Mouse (Mus musculus) frontal cortex, adult 2 months (tissue): ENCODE results near the gene Dph3. TPM values are rescaled to one million over a fixed set of nuclear protein-coding genes. Genes with fewer than 3 reads are reported as not detected.
"Not testable (repeated sequence)": the region's sequence is repeated elsewhere in the genome, so short reads cannot be mapped to it uniquely, and the experiment has no call there.

ENCODE experiments used
- DNase-seq, 2 experiments: peaks; one replicate each; pipeline ENCODE4 v3.0.0; 2022; ENCODE audit warnings: low spot score in 1 of 2; ENCODE audit errors: extremely low spot score in 1 of 2
- polyA plus RNA-seq: library from polyadenylated mRNA; depleted of rRNA; stranded (reverse); fragments of >200 nt; gene quantifications from 2 replicates; pipeline ENCODE4 v1.2.3, GENCODE M21; 2012; rRNA removed

Gene Dph3
- polyA plus RNA-seq: 35.4 and 39.4 TPM in 2 replicates

GRCm38 (mm10) chr14:32085486-32086201 is at the start of gene Dph3:
Gene Dph3 (minus strand): TSS chr14:32085729.
- peak; percentile 98 to 99 for DNase-seq

GRCm38 (mm10) chr14:32134293-32134692 is 48.8 kb upstream of the Dph3 start:
- no peak for DNase-seq

DNA sequence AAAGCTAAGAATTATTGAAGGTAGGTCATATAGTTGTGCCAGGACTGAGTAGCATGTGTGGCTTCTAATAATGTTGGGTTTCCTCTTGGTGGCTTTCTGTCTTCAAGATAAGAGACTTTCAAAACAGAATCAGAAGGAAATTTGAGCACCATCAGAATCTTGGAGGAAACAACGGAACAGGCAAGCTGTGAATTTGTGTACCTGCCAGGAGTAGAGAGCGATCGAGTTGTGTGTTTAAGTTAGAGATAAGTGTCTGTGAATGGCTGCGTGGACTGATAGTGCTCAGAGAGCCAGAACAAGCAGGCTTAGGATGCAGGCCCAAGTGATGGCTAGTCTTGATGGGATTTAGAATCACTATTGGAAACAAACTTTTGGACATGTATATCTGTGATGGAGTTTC is 46.3 kb upstream of the Dph3 start:
- no peak for DNase-seq

DNA sequence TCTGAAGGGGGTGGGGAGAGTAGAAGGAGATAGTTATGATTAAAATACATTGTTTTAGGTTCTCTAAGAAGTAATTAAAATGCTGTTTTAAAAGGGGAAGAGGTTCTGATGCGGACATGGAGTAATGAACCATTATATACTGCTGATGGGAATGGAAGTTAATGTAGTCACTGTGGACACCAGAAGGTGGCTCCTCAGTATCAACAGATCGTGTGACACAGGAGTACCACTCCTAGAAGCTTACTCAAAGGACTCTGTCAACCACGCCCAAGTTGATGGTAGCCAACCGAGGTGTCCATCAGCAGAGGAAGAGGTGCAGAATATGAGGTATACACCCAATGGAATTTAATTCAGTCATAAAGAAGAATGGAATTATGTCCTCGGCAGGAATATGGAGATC is 42.9 kb upstream of the Dph3 start:
- no peak for DNase-seq

GRCm38 (mm10) chr14:32125256-32125655 is 39.7 kb upstream of the Dph3 start:
- not testable (repeated sequence) for DNase-seq

- no peak for DNase-seq
Measured at GRCm38 (mm10) chr14:32124261-32124660, 38.7 kb upstream of the Dph3 start.

DNA sequence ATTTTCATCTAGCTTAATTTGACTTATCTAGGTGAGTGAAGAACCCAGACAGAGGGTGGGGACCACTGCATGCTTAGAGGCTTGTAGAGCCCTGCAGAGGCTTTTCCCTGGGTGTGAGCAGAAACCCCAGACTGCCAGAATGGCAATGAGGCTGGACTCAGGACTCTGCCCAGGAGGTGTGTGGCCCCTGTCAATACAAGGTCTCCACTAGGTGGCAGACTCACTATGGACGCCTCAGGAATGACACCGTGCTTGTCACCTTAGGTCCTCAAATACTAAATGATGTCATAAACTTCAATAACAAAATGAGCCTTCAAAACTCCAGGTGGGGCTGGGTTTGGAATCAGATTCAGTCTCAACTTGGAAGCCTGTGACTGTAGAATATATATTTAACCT is 36.4 kb upstream of the Dph3 start:
- DNase-seq: no peak

GRCm38 (mm10) chr14:32120940-32121919 is 35.7 kb upstream of the Dph3 start:
- DNase-seq: no peak

- not testable (repeated sequence) for DNase-seq
Measured at GRCm38 (mm10) chr14:32112124-32112523, 26.6 kb upstream of the Dph3 start.

GRCm38 (mm10) chr14:32106911-32107310 is 21.4 kb upstream of the Dph3 start:
- no peak for DNase-seq

GRCm38 (mm10) chr14:32105663-32106062 is 20.1 kb upstream of the Dph3 start:
- no peak for DNase-seq

DNA sequence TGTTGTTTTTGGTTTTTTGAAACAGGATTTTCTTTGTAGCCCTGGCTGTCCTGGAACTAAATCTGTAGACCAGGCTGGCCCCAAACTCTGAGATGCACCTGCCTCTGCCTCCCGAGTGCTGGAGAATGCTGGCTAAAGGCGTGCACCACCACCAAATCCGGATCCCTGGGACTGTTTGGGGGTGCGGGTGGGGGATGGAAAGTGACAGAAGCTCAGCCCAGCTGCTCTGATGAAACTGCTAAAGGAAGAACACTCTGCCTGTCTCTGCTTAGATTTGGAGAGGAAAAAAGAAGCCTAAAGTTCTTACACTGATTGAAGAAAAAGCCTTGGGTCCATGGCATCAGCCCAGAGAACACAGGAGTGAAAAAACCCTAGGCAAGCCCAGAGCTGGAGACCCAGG is 18.0 kb upstream of the Dph3 start:
- no peak for DNase-seq

DNA sequence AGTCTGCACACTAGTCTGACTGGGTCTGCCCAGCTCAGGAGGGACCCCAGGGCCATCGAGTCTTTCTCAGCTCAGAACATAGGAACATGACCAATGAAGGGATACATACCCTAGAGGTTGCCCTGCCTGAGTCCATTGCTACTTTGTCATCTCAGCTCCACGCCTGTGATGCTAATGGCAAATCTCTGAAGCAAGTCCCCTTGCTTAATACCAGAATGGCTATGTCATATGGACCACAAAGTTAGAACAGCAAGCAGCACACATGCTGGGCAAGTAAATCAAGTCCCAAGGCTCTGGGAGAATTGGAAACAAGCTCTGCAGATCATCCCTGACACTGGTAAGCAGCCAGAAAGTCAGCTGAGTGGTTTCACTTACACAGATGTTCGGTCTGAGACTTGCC is 13.4 kb upstream of the Dph3 start:
- no peak for DNase-seq

GRCm38 (mm10) chr14:32097691-32098090 is 12.2 kb upstream of the Dph3 start:
- no peak for DNase-seq

- DNase-seq: no peak
Measured at GRCm38 (mm10) chr14:32096740-32097139, 11.2 kb upstream of the Dph3 start.

- DNase-seq: no peak
Measured at GRCm38 (mm10) chr14:32095646-32096045, 10.1 kb upstream of the Dph3 start.

DNA sequence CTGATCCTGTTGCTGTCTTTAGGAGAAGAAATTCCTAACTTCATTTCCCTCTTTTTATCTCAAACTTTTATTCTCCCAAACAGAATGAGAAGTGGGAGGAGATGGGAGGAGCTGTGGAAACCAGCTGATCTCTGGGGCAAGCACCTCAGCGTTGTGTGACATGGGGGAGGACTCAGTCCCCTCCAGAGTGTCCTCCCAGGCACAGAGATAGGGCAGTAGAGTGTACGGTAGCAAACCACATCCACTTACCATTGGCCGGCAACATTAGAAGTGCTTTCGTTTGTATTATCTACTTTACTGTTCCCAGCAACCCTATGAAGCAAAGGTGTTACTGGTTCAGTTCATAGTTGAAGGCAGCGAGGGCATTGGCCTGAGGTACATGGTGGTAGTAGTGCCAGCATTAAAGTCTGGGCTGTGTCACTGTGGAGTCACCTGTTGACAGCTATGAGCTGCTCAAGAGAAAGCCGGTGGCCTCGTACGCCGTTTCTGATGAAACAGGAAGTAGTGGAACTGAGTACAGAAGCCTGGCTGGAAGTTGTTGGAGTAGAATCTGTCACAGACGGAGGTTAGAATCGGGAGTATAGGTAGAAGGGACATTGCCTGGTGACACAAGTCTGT is 8.1 kb upstream of the Dph3 start:
- no peak for DNase-seq

DNA sequence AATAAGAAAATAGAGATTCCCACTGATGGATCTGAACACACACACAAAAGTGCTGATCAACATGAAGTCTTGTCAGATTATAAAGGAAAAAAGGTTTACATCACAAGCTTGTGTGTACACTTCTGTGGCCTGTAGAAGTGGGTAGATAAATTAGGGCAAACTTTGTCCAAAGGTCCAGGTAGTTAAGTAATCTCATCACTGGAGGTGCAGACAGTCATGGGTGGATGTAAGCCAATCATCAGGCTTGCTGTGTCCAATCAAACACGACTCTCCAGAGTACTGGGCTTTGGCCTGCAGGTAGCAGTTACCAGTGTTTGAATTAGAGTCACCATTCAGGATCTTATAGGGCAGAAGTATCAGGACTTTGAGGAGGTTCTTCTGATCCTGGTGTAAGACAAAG is 7.5 kb upstream of the Dph3 start:
- no peak for DNase-seq

GRCm38 (mm10) chr14:32091704-32092103 is 6.2 kb upstream of the Dph3 start:
- no peak for DNase-seq

DNA sequence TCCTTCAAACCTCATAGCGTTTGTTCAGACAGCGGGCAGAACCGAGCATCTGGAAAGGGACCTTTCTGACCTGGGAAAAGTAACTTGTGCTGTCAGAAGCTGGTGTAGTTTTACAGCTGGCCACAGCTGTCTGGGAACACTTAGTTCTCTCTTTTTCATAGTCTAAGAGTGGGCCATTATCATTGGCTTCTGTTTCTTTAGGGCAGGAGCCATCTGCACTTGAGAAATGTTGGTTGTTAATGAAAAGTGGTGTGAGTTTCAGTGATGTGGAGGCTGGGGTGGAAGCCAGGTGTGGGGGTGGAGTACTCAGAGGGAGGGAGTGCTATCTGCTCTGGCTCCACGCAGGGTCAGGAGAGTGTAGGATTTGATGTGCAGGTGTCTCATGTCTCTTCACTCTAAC is 5.6 kb upstream of the Dph3 start:
- no peak for DNase-seq

GRCm38 (mm10) chr14:32087584-32088248 is 2.2 kb upstream of the Dph3 start:
- not testable (repeated sequence) for DNase-seq
